Mouse (Mus musculus): ENCODE data around the gene Pold4.

DNA sequence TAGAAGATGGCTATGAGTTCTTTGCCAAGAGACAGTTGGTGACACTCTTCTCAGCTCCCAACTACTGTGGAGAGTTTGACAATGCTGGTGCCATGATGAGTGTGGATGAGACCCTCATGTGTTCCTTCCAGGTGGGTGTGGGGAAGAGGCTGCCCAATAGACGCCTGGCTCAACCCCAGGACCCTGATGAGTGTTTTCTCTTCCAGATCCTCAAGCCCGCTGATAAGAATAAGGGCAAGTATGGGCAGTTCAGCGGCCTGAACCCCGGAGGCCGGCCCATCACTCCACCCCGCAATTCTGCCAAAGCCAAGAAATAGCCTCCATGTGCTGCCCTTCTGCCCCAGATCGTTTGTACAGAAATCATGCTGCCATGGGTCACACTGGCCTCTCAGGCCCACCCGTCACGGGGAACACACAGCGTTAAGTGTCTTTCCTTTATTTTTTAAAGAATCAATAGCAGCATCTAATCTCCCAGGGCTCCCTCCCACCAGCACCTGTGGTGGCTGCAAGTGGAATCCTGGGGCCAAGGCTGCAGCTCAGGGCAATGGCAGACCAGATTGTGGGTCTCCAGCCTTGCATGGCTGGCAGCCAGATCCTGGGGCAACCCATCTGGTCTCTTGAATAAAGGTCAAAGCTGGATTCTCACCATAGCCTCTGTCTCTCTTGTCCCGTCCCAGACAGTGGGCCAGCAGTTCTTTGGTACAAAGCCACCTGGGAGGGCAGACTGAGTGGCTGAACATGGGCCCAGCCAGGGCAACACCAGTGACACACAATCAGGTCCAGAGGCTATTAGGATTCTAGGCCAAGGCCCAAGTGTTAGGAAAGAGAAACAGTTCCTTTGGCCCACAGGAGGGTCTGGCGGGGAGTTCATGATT is 36.7 kb upstream of the Pold4 start:
- TF ChIP-seq CTCF (conservative IDR thresholded peaks at IDR 0.05; ENCODE audit: insufficient read depth, insufficient read length, low read depth, low read length) (no peak), POLR2A (IDR thresholded peaks at IDR 0.05; ENCODE audit: low read depth, low read length) (no peak)
